Mouse (Mus musculus): ENCODE measurements at regions not wholly inside any gene's neighbourhood (a gene's known extent, or its start where the extent isn't known, plus 50 kb on each side); places are given as distances from the start of the nearest gene placed in this dataset.

- H3K9me3 ChIP-seq (ENCODE audit: control insufficient read depth, low read length): no peaks in the 10 kb centered on the region
- WGBS (ENCODE audit: insufficient replicate concordance): 76% methylated on average over 15 of the region's 15 CpGs
- no peaks in the 10 kb centered on the region for H3K4me1 ChIP-seq (replicated peaks; ENCODE audit: control insufficient read depth in 2 of 2, insufficient read depth in 2 of 2, low read length in 1 of 2)
- TF ChIP-seq EP300 (IDR thresholded peaks at IDR 0.05; ENCODE audit: low read depth): no peak
- no peak for TF ChIP-seq CTCF (IDR thresholded peaks at IDR 0.05; ENCODE audit: low read depth)
- H3K4me2 ChIP-seq (ENCODE audit: low read depth): no peak overlapping the region
- H3K36me3 ChIP-seq (replicated peaks; ENCODE audit: control insufficient read depth, insufficient read depth, low read depth): no peaks in the 10 kb centered on the region
- no peaks in the 10 kb centered on the region for H3K27me3 ChIP-seq (ENCODE audit: control insufficient read depth, insufficient read depth, low read length)
- ATAC-seq (ENCODE audit: insufficient read depth) (no peak), DNase-seq (ENCODE audit: low read depth in 3 of 3, low spot score in 3 of 3) (no peak)
- no peak overlapping the region for H3K9ac ChIP-seq (replicated peaks)
- H3K27ac ChIP-seq: no peak overlapping the region
- no peak overlapping the region for H3K4me3 ChIP-seq (ENCODE audit: insufficient read depth in 1 of 2, low read depth in 2 of 2, low read length in 2 of 2)
These were observed 1004.7 kb upstream of the A1bg start for GRCm38 (mm10) chr15:61927385-61928120.

- no peak overlapping the region for H3K27ac ChIP-seq
- no peak overlapping the region for H3K4me2 ChIP-seq (ENCODE audit: low read depth)
- H3K9ac ChIP-seq (replicated peaks): no peak overlapping the region
- no peak overlapping the region for H3K4me3 ChIP-seq (ENCODE audit: insufficient read depth in 1 of 2, low read depth in 2 of 2, low read length in 2 of 2)
- no peaks in the 10 kb centered on the region for H3K9me3 ChIP-seq (ENCODE audit: control insufficient read depth, low read length)
- TF ChIP-seq EP300 (IDR thresholded peaks at IDR 0.05; ENCODE audit: low read depth) (no peak), CTCF (IDR thresholded peaks at IDR 0.05; ENCODE audit: low read depth) (no peak)
- no peaks in the 10 kb centered on the region for H3K4me1 ChIP-seq (replicated peaks; ENCODE audit: control insufficient read depth in 2 of 2, insufficient read depth in 2 of 2, low read length in 1 of 2)
- H3K27me3 ChIP-seq (ENCODE audit: control insufficient read depth, insufficient read depth, low read length): no peaks in the 10 kb centered on the region
- ATAC-seq (ENCODE audit: insufficient read depth): no peak
- DNase-seq (ENCODE audit: low read depth in 3 of 3, low spot score in 3 of 3): no peak
- no peaks in the 10 kb centered on the region for H3K36me3 ChIP-seq (replicated peaks; ENCODE audit: control insufficient read depth, insufficient read depth, low read depth)
- 65% methylated on average over 2 of the region's 2 CpGs for WGBS (ENCODE audit: insufficient replicate concordance)
These were observed 997.2 kb upstream of the A1bg start for GRCm38 (mm10) chr15:61920041-61920440.

GRCm38 (mm10) chr15:61913546-61914160, 990.8 kb upstream of the A1bg start:
- no peaks in the 10 kb centered on the region for H3K4me1 ChIP-seq (replicated peaks; ENCODE audit: control insufficient read depth in 2 of 2, insufficient read depth in 2 of 2, low read length in 1 of 2)
- H3K9me3 ChIP-seq (ENCODE audit: control insufficient read depth, low read length): no peaks in the 10 kb centered on the region
- H3K4me3 ChIP-seq (ENCODE audit: insufficient read depth in 1 of 2, low read depth in 2 of 2, low read length in 2 of 2): no peak overlapping the region
- WGBS (ENCODE audit: insufficient replicate concordance): 61% methylated on average over 7 of the region's 7 CpGs
- no peak overlapping the region for H3K27ac ChIP-seq
- no peaks in the 10 kb centered on the region for H3K27me3 ChIP-seq (ENCODE audit: control insufficient read depth, insufficient read depth, low read length)
- TF ChIP-seq EP300 (IDR thresholded peaks at IDR 0.05; ENCODE audit: low read depth) (no peak), CTCF (IDR thresholded peaks at IDR 0.05; ENCODE audit: low read depth) (no peak)
- H3K4me2 ChIP-seq (ENCODE audit: low read depth): no peak overlapping the region
- ATAC-seq (ENCODE audit: insufficient read depth): no peak
- no peak overlapping the region for H3K9ac ChIP-seq (replicated peaks)
- no peak for DNase-seq (ENCODE audit: low read depth in 3 of 3, low spot score in 3 of 3)
- H3K36me3 ChIP-seq (replicated peaks; ENCODE audit: control insufficient read depth, insufficient read depth, low read depth): no peaks in the 10 kb centered on the region

- Histone ChIP-seq H3K27ac (no peak overlapping the region), H3K9me3 (ENCODE audit: control insufficient read depth, low read length) (no peaks in the 10 kb centered on the region), H3K4me2 (ENCODE audit: low read depth) (no peak overlapping the region), H3K27me3 (ENCODE audit: control insufficient read depth, insufficient read depth, low read length) (no peaks in the 10 kb centered on the region), H3K9ac (replicated peaks) (no peak overlapping the region), H3K4me1 (replicated peaks; ENCODE audit: control insufficient read depth in 2 of 2, insufficient read depth in 2 of 2, low read length in 1 of 2) (no peaks in the 10 kb centered on the region), H3K4me3 (ENCODE audit: insufficient read depth in 1 of 2, low read depth in 2 of 2, low read length in 2 of 2) (no peak overlapping the region), H3K36me3 (replicated peaks; ENCODE audit: control insufficient read depth, insufficient read depth, low read depth) (no peaks in the 10 kb centered on the region)
- ATAC-seq (ENCODE audit: insufficient read depth) (no peak), DNase-seq (ENCODE audit: low read depth in 3 of 3, low spot score in 3 of 3) (no peak)
- 63% methylated on average over 5 of the region's 5 CpGs for WGBS (ENCODE audit: insufficient replicate concordance)
- TF ChIP-seq EP300 (IDR thresholded peaks at IDR 0.05; ENCODE audit: low read depth) (no peak), CTCF (IDR thresholded peaks at IDR 0.05; ENCODE audit: low read depth) (no peak)
These were observed 982.5 kb upstream of the A1bg start for GRCm38 (mm10) chr15:61905165-61905845.

- TF ChIP-seq CTCF (IDR thresholded peaks at IDR 0.05; ENCODE audit: low read depth) (no peak), EP300 (IDR thresholded peaks at IDR 0.05; ENCODE audit: low read depth) (no peak)
- Histone ChIP-seq H3K9ac (replicated peaks) (no peak overlapping the region), H3K9me3 (ENCODE audit: control insufficient read depth, low read length) (no peaks in the 10 kb centered on the region), H3K4me2 (ENCODE audit: low read depth) (no peak overlapping the region), H3K27me3 (ENCODE audit: control insufficient read depth, insufficient read depth, low read length) (no peaks in the 10 kb centered on the region), H3K27ac (no peak overlapping the region), H3K4me3 (ENCODE audit: insufficient read depth in 1 of 2, low read depth in 2 of 2, low read length in 2 of 2) (no peak overlapping the region), H3K4me1 (replicated peaks; ENCODE audit: control insufficient read depth in 2 of 2, insufficient read depth in 2 of 2, low read length in 1 of 2) (no peaks in the 10 kb centered on the region), H3K36me3 (replicated peaks; ENCODE audit: control insufficient read depth, insufficient read depth, low read depth) (no peaks in the 10 kb centered on the region)
- WGBS (ENCODE audit: insufficient replicate concordance): 58% methylated on average over 3 of the region's 3 CpGs
- DNase-seq (ENCODE audit: low read depth in 3 of 3, low spot score in 3 of 3): no peak
- no peak for ATAC-seq (ENCODE audit: insufficient read depth)
These were observed 977.0 kb upstream of the A1bg start for GRCm38 (mm10) chr15:61899809-61900208.
